Comparison of ENCODE assay signal across 8 mouse cellular contexts in genomic region chr4:48584421-48585240, GRCm38 (mm10). TPM values are rescaled to one million over a fixed set of nuclear protein-coding genes. Genes with fewer than 3 reads are reported as not detected.
DNase-seq lines count a peak whose midpoint lies in the region; ATAC-seq and TF ChIP-seq lines count a peak whose summit lies in the region.

TSS of gene Tmeff1 (plus strand) at chr4:48585174.

- H3K27me3 ChIP-seq in embryonic facial prominence, embryonic 13.5 days: no peaks in the 10 kb centered on the region
- H3K27me3 ChIP-seq in hindbrain, embryonic 11.5 days (ENCODE audit: control insufficient read depth, insufficient read depth, low read length): no peaks in the 10 kb centered on the region
- no peaks in the 10 kb centered on the region for H3K27me3 ChIP-seq in midbrain, embryonic 10.5 days (ENCODE audit: low read depth, poor library complexity, severe bottlenecking)
- no peaks in the 10 kb centered on the region for H3K27me3 ChIP-seq in testis, adult 2 months (ENCODE audit: control insufficient read depth, insufficient read depth, low read length)

- peak; percentile 50; the same call in 1 of the 2 replicates for TF ChIP-seq POLR2A in testis, adult 2 months (IDR thresholded peaks at IDR 0.05; ENCODE audit: control insufficient read depth, low read depth, low read length)

- DNase-seq in urinary bladder, adult 2 months (ENCODE audit: low spot score): peak; percentile 39
- DNase-seq in urinary bladder, postnatal 4 days (ENCODE audit: low spot score in 2 of 2): no peak
- DNase-seq in hindbrain, embryonic 11.5 days (ENCODE audit: low spot score): peak; percentile 87
- peak in 1 of 2 experiments; percentile 29 for DNase-seq in left cerebral cortex, postnatal 14 days (ENCODE audit: low spot score in 2 of 2)
- peak; percentile 84 for DNase-seq in midbrain, embryonic 10.5 days (ENCODE audit: low spot score)

- peak within 1 kb of the TSS; percentile 92 for H3K4me2 ChIP-seq in embryonic facial prominence, embryonic 13.5 days
- peak within 1 kb of the TSS; percentile 48 for H3K4me2 ChIP-seq in hindbrain, embryonic 11.5 days (replicated peaks; ENCODE audit: low read depth, low read length)

- H3K36me3 ChIP-seq in embryonic facial prominence, embryonic 13.5 days: peaks cover 4% of the 10 kb centered on the region
- no peaks in the 10 kb centered on the region for H3K36me3 ChIP-seq in hindbrain, embryonic 11.5 days (ENCODE audit: control insufficient read depth, insufficient read depth, low read length)
- H3K36me3 ChIP-seq in midbrain, embryonic 10.5 days: peaks cover 21% of the 10 kb centered on the region
- no peaks in the 10 kb centered on the region for H3K36me3 ChIP-seq in testis, adult 2 months (ENCODE audit: control insufficient read depth, insufficient read depth, low read length)

- peak; percentile 80 for ATAC-seq in embryonic facial prominence, embryonic 13.5 days (ENCODE audit: insufficient number of reproducible peaks, insufficient read depth, low FRiP score, low TSS enrichment, low read depth)
- peak; percentile 86 for ATAC-seq in hindbrain, embryonic 11.5 days (ENCODE audit: low FRiP score)
- ATAC-seq in cerebellum, adult (ENCODE audit: insufficient number of reproducible peaks, low FRiP score, low TSS enrichment): no peak; the same call in 1 of the 2 replicates

- peak within 1 kb of the TSS; percentile 95 for H3K9ac ChIP-seq in embryonic facial prominence, embryonic 13.5 days
- peak within 1 kb of the TSS; percentile 99 for H3K9ac ChIP-seq in hindbrain, embryonic 11.5 days (ENCODE audit: low read depth, low read length)

- no peaks in the 10 kb centered on the region for H3K9me3 ChIP-seq in embryonic facial prominence, embryonic 13.5 days
- no peaks in the 10 kb centered on the region for H3K9me3 ChIP-seq in hindbrain, embryonic 11.5 days (ENCODE audit: control insufficient read depth, low read length)
- no peaks in the 10 kb centered on the region; the same call in 1 of the 2 replicates for H3K9me3 ChIP-seq in midbrain, embryonic 10.5 days (replicated peaks)

- TF ChIP-seq CTCF in testis, adult 2 months (IDR thresholded peaks at IDR 0.05; ENCODE audit: control insufficient read depth, insufficient read depth, insufficient replicate concordance, low read depth, low read length): no peak

- H3K4me1 ChIP-seq in embryonic facial prominence, embryonic 13.5 days: peaks cover 11% of the 10 kb centered on the region
- H3K4me1 ChIP-seq in hindbrain, embryonic 11.5 days (replicated peaks; ENCODE audit: control insufficient read depth, insufficient read depth, low read length): no peaks in the 10 kb centered on the region
- peaks cover 55% of the 10 kb centered on the region for H3K4me1 ChIP-seq in midbrain, embryonic 10.5 days
- H3K4me1 ChIP-seq in testis, adult 2 months (ENCODE audit: control insufficient read depth, insufficient read depth, low read length): peaks cover 8% of the 10 kb centered on the region

- H3K4me3 ChIP-seq in embryonic facial prominence, embryonic 13.5 days: peak within 1 kb of the TSS; percentile 79
- H3K4me3 ChIP-seq in hindbrain, embryonic 11.5 days (ENCODE audit: low read depth, low read length): peak within 1 kb of the TSS; percentile 91
- H3K4me3 ChIP-seq in midbrain, embryonic 10.5 days: peak within 1 kb of the TSS; percentile 99
- peak within 1 kb of the TSS; percentile 97 for H3K4me3 ChIP-seq in testis, adult 2 months (ENCODE audit: control insufficient read depth, low read depth, low read length)

- intact Hi-C loops in left cerebral cortex, postnatal 14 days (cut with DNase I): loop anchor here (5.0 kb wide), 3 partner anchors 42 to 98 kb away; no protein-coding TSS in a partner anchor

- H3K27ac ChIP-seq in embryonic facial prominence, embryonic 13.5 days: peak within 1 kb of the TSS; percentile 97
- peak within 1 kb of the TSS; percentile 99 for H3K27ac ChIP-seq in hindbrain, embryonic 11.5 days (ENCODE audit: low read depth, low read length)
- H3K27ac ChIP-seq in midbrain, embryonic 10.5 days (replicated peaks): peak within 1 kb of the TSS; percentile 99
- peak within 1 kb of the TSS; percentile 85 for H3K27ac ChIP-seq in testis, adult 2 months (ENCODE audit: control insufficient read depth, insufficient read depth, low read depth, low read length)

- WGBS in embryonic facial prominence, embryonic 13.5 days: 1% methylated on average over 51 of the region's 64 CpGs
- under 1% methylated on average over 54 of the region's 64 CpGs for WGBS in hindbrain, embryonic 11.5 days
- WGBS in midbrain, embryonic 10.5 days: under 1% methylated on average over 64 of the region's 64 CpGs

RNA-seq across cellular contexts. Expression of gene Tmeff1, which starts in this region (rescaled TPM):
- 20.0 and 22.8 TPM in 2 replicates for polyA plus RNA-seq in urinary bladder, adult 2 months (2012; rRNA removed)
- polyA plus RNA-seq in embryonic facial prominence, embryonic 13.5 days (2015; fragmentation: Nextera tagmentation; extraction: Ambion mirVana): 59.5 and 66.1 TPM in 2 replicates
- 242 and 302 TPM in 2 replicates for polyA plus RNA-seq in hindbrain, embryonic 11.5 days (2014; fragmentation: Nextera tagmentation; extraction: Ambion mirVana)
- 100 to 1,000 TPM; 124 to 134 TPM for total RNA-seq in left cerebral cortex, postnatal 14 days (2021)
- polyA plus RNA-seq in midbrain, embryonic 10.5 days (2016; fragmentation: Nextera tagmentation; extraction: Ambion mirVana): 90.3 and 136 TPM in 2 replicates
- 32.4 and 39.8 TPM in 2 replicates for polyA plus RNA-seq in testis, adult 2 months (2012; rRNA removed)

Comparison
In these comparisons a context has a peak if more than half of its experiments do, and no peak if none do; other contexts are left out.
1. DNase-seq: peak in urinary bladder, adult 2 months (single experiment), hindbrain, embryonic 11.5 days (single experiment) and midbrain, embryonic 10.5 days (single experiment); none in urinary bladder, postnatal 4 days (0 of 2).
2. Peak in every context shown above with its lines, with median percentiles within 50 percentile points of each other: H3K27ac ChIP-seq and H3K4me3 ChIP-seq.